Comparison of ENCODE assay signal across 9 mouse cellular contexts in the genomic region with DNA sequence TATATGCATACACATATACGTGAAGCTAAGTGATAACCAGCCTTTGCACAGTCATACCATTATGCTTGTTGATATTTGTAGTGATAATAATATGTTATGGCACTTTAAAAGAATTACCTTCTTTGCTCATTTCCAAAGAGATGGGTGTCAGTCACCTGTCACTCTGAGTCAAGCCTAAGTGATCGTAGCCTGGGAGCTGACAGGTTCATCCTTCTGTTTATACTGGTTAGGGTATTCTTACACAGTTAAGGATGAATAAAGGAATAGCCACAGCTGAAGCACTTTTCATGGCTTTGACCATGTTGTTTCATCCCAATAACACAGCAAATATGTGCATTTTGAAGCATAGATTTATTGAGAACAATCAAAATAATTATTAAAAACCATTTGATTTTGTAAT. TPM values are rescaled to one million over a fixed set of nuclear protein-coding genes. Genes with fewer than 3 reads are reported as not detected.
DNase-seq lines count a peak whose midpoint lies in the region; ATAC-seq and TF ChIP-seq lines count a peak whose summit lies in the region.
"Had no signal": no experiment of that assay in that cellular context is flagged by ENCODE, and none has a peak within 500 bp of the region (broad histone marks: within the 10 kb centered on the region; RNA-seq: fewer than 3 reads in every experiment).

No protein-coding gene starts in this region.

- DNase-seq in kidney, postnatal 0 days (ENCODE audit: low spot score): no peak
- DNase-seq in kidney, postnatal 10 days: no peak
- DNase-seq in retina, embryonic 14.5 days (ENCODE audit: low spot score): peak; percentile 39
- DNase-seq in testis, postnatal 10 days (ENCODE audit: low spot score): no peak
- DNase-seq in yolk sac, embryonic 10.5 days (ENCODE audit: low spot score): no peak

- H3K4me3 ChIP-seq in kidney, postnatal 0 days (replicated peaks; ENCODE audit: low read depth, low read length): peak overlapping the region; percentile 49
- peak overlapping the region; percentile 63 for H3K4me3 ChIP-seq in forebrain, embryonic 12.5 days (replicated peaks)
- peak overlapping the region; percentile 44 for H3K4me3 ChIP-seq in intestine, embryonic 16.5 days (ENCODE audit: low read length)

- H3K9me3 ChIP-seq in kidney, postnatal 0 days (replicated peaks; ENCODE audit: low read length): no peaks in the 10 kb centered on the region
- no peaks in the 10 kb centered on the region for H3K9me3 ChIP-seq in forebrain, embryonic 12.5 days
- H3K9me3 ChIP-seq in intestine, embryonic 16.5 days (ENCODE audit: control insufficient read depth, low read length): no peaks in the 10 kb centered on the region

- H3K9ac ChIP-seq in kidney, postnatal 0 days (ENCODE audit: low read depth, low read length): no peak overlapping the region
- H3K9ac ChIP-seq in forebrain, embryonic 12.5 days: peak overlapping the region; percentile 82
- no peak overlapping the region for H3K9ac ChIP-seq in intestine, embryonic 16.5 days (ENCODE audit: low read depth, low read length)

- no peak overlapping the region for H3K27ac ChIP-seq in kidney, postnatal 0 days
- H3K27ac ChIP-seq in forebrain, embryonic 12.5 days: peak overlapping the region; percentile 33; the same call in 1 of the 2 replicates
- no peak overlapping the region for H3K27ac ChIP-seq in intestine, embryonic 16.5 days (ENCODE audit: low read length)
- H3K27ac ChIP-seq: macrophage had no signal

- TF ChIP-seq CTCF in kidney, postnatal 0 days (IDR thresholded peaks at IDR 0.05; ENCODE audit: low read depth): no peak

- no peaks in the 10 kb centered on the region for H3K27me3 ChIP-seq in kidney, postnatal 0 days (ENCODE audit: insufficient read depth, low read length)
- H3K27me3 ChIP-seq in forebrain, embryonic 12.5 days: peaks cover 10% of the 10 kb centered on the region; the same call in 1 of the 2 replicates
- H3K27me3 ChIP-seq in intestine, embryonic 16.5 days (replicated peaks; ENCODE audit: control insufficient read depth, insufficient read depth, low read length): no peaks in the 10 kb centered on the region

- no peaks in the 10 kb centered on the region for H3K36me3 ChIP-seq in kidney, postnatal 0 days (ENCODE audit: insufficient read depth, low read length)
- no peaks in the 10 kb centered on the region for H3K36me3 ChIP-seq in forebrain, embryonic 12.5 days (replicated peaks)
- H3K36me3 ChIP-seq in intestine, embryonic 16.5 days (ENCODE audit: control insufficient read depth, insufficient read depth, low read length): no peaks in the 10 kb centered on the region
- H3K36me3 ChIP-seq: G1E had no signal

- H3K4me1 ChIP-seq in kidney, postnatal 0 days (replicated peaks; ENCODE audit: insufficient read depth, low read length): peaks cover 3% of the 10 kb centered on the region; the same call in 1 of the 2 replicates
- peaks cover 23% of the 10 kb centered on the region for H3K4me1 ChIP-seq in forebrain, embryonic 12.5 days
- peaks cover 7% of the 10 kb centered on the region for H3K4me1 ChIP-seq in intestine, embryonic 16.5 days (ENCODE audit: control insufficient read depth, insufficient read depth, low read length)

- peak overlapping the region; percentile 63 for H3K4me2 ChIP-seq in kidney, postnatal 0 days (ENCODE audit: low read length)
- H3K4me2 ChIP-seq in forebrain, embryonic 12.5 days: peak overlapping the region; percentile 51
- peak overlapping the region; percentile 63 for H3K4me2 ChIP-seq in intestine, embryonic 16.5 days (ENCODE audit: low read depth, low read length)

- ATAC-seq in kidney, postnatal 0 days (replicated peaks; ENCODE audit: low FRiP score, low read depth): no peak
- ATAC-seq in forebrain, embryonic 12.5 days (ENCODE audit: low FRiP score): no peak
- no peak for ATAC-seq in intestine, embryonic 16.5 days

- WGBS in kidney, postnatal 0 days: 70% methylated on average over 2 of the region's 2 CpGs
- WGBS in forebrain, embryonic 12.5 days: 9% methylated on average over 2 of the region's 2 CpGs
- WGBS in intestine, embryonic 16.5 days: 43% methylated on average over 2 of the region's 2 CpGs

RNA-seq across cellular contexts. Expression of gene Flrt3, which starts 1.5 kb away (rescaled TPM):
- 17.3 and 18.2 TPM in 2 replicates for polyA plus RNA-seq in kidney, postnatal 0 days (2015; fragmentation: Nextera tagmentation; extraction: Ambion mirVana)
- 71.6 and 86.1 TPM in 2 replicates for polyA plus RNA-seq in forebrain, embryonic 12.5 days (2016; fragmentation: Nextera tagmentation; extraction: Ambion mirVana)
- 30.1 and 30.4 TPM in 2 replicates for polyA plus RNA-seq in intestine, embryonic 16.5 days (2015; fragmentation: Nextera tagmentation; extraction: Ambion mirVana)
- polyA plus RNA-seq: G1E had no signal
